Mouse (Mus musculus): ENCODE measurements around the gene Bex2. TPM values are rescaled to one million over a fixed set of nuclear protein-coding genes. Genes with fewer than 3 reads are reported as not detected.

Bex2 gene
- polyA plus RNA-seq (2015; fragmentation: Nextera tagmentation; extraction: Ambion mirVana), result 3.8 and 5.9 TPM in 2 replicates

DNA sequence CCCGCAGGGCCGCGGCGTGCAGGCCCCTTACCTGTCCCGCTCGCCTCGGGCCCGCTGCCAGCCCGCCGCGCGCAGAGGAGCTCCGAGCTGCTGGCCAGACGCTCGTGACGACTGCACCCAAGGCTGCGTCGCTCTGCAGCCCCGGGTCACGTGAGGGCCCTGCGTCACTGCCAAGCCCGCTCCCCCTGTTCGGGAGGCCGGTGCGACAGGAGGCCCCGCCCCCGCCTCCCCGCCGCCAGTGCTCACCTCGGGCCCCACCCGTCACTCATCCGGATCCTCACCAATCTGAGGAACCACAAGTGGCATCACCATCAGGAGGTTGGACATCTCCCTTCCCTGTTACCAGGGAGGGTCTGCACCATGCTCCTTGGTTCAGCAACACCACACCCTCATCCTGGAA, at the start of gene Bex2:
TSS of gene Bex2 (minus strand) at position 217 of the 400 bp plus-strand sequence.

DNA sequence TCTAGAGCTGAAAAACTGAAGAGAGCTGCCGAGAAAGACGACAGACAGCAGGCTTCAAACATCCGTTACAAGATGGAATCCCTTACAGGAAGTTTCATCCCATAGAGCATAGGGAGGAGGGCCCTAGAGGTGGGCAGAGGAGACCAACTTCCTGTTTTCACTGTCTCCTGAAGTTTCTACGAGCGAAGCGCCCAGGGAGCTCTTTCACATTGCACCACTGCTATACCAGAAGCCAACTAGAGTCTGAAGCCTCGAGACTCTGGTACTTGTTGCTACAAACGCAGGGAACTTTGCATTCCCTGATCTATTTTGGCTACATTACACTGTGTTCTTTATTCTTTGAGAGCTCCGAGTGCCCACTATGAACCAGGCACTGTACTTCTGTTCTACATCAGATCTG, 17.1 kb upstream of the Bex2 start, which contains the start of gene Nxf3:
TSS of gene Nxf3 (minus strand) at position 101 of the 400 bp plus-strand sequence.

DNA sequence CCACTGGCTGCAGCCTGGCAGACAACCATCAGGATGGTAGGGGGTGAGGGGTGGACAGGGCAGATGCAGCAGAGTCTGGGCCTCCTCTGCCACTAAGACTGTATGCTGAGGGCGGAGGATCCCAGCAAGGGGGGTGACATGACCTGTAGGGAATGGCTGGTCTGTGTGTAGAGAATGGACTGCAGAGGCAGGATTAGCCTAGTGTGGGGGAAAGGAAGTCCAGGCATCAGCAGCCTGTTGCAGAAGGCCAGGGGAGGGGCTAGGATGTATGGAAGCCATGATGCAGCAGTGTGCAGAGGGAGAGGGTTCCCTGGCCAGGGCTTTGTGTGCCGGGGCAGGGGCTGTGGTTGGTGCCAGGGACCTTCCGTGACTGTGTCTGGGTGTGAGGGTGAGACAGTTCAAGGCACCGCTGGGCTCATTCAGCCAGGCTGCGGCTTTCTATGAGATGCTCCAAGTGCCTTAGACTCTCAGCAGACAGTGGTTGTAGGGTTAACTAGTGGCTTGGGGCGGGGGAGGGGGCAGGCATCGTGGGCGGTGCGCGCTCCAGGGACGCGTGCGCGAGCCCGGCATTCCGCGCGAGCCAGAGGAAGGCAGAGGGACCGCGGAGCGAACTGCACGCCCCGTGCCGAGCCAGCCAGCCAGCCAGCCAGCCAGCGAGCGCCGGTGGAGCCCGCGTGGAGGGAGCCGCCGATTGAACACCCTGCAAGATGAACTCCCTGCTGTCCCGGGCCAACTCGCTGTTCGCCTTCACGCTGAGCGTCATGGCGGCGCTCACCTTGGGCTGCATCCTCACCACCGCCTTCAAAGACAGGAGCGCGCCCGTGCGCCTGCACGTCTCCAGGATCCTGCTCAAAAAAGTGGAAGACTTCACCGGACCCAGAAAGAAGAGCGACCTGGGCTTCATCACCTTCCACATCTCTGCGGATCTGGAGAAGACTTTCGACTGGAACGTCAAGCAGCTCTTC, 35.0 kb downstream of the Bex2 start, which contains the start of gene Arxes1:
TSS of gene Arxes1 (plus strand) at position 569 of the 965 bp plus-strand sequence.

Other genes starting within 250 kb of the Bex2 start
- gene Gprasp2, start 229.2 kb downstream of the Bex2 start, polyA plus RNA-seq (2015; fragmentation: Nextera tagmentation; extraction: Ambion mirVana), result 13.3 and 17.2 TPM in 2 replicates
- gene Arxes2, start 74.4 kb downstream of the Bex2 start, polyA plus RNA-seq (2015; fragmentation: Nextera tagmentation; extraction: Ambion mirVana), result 25.0 and 51.1 TPM in 2 replicates
- 7.3 and 14.9 TPM in 2 replicates for gene Arxes1, start 34.9 kb downstream of the Bex2 start, polyA plus RNA-seq (2015; fragmentation: Nextera tagmentation; extraction: Ambion mirVana)
- gene Nxf3, start 17.0 kb upstream of the Bex2 start, polyA plus RNA-seq (2015; fragmentation: Nextera tagmentation; extraction: Ambion mirVana), result not detected in 2 replicates
- 3.6 and 4.4 TPM in 2 replicates for gene Bex4, start 70.8 kb upstream of the Bex2 start, polyA plus RNA-seq (2015; fragmentation: Nextera tagmentation; extraction: Ambion mirVana)
- 164 and 186 TPM in 2 replicates for gene Tceal8, start 104.1 kb upstream of the Bex2 start, polyA plus RNA-seq (2015; fragmentation: Nextera tagmentation; extraction: Ambion mirVana)
- gene Tceal5, start 135.6 kb upstream of the Bex2 start, polyA plus RNA-seq (2015; fragmentation: Nextera tagmentation; extraction: Ambion mirVana), result 84.0 and 92.2 TPM in 2 replicates
- gene Tceal7, start 146.5 kb upstream of the Bex2 start, polyA plus RNA-seq (2015; fragmentation: Nextera tagmentation; extraction: Ambion mirVana), result 2,187 and 2,274 TPM in 2 replicates
- gene Bex1, start 147.3 kb upstream of the Bex2 start, polyA plus RNA-seq (2015; fragmentation: Nextera tagmentation; extraction: Ambion mirVana), result 260 and 297 TPM in 2 replicates
- 194 and 239 TPM in 2 replicates for gene Tceal9, start 176.8 kb upstream of the Bex2 start, polyA plus RNA-seq (2015; fragmentation: Nextera tagmentation; extraction: Ambion mirVana)
- gene Bex3, start 202.0 kb upstream of the Bex2 start, polyA plus RNA-seq (2015; fragmentation: Nextera tagmentation; extraction: Ambion mirVana), result 97.9 and 126 TPM in 2 replicates